Mouse (Mus musculus): ENCODE data around the gene Pitpnm1. TPM values are rescaled to one million over a fixed set of nuclear protein-coding genes. Genes with fewer than 3 reads are reported as not detected.
A peak's percentile ranks its signal among the peaks of the same experiment; 100 is the strongest.

Gene Pitpnm1
- total RNA-seq (2014; rRNA removed) (162 and 187 TPM in 2 replicates), polyA plus RNA-seq (2015; fragmentation: Nextera tagmentation; extraction: Ambion mirVana) (127 and 134 TPM in 2 replicates)

DNA sequence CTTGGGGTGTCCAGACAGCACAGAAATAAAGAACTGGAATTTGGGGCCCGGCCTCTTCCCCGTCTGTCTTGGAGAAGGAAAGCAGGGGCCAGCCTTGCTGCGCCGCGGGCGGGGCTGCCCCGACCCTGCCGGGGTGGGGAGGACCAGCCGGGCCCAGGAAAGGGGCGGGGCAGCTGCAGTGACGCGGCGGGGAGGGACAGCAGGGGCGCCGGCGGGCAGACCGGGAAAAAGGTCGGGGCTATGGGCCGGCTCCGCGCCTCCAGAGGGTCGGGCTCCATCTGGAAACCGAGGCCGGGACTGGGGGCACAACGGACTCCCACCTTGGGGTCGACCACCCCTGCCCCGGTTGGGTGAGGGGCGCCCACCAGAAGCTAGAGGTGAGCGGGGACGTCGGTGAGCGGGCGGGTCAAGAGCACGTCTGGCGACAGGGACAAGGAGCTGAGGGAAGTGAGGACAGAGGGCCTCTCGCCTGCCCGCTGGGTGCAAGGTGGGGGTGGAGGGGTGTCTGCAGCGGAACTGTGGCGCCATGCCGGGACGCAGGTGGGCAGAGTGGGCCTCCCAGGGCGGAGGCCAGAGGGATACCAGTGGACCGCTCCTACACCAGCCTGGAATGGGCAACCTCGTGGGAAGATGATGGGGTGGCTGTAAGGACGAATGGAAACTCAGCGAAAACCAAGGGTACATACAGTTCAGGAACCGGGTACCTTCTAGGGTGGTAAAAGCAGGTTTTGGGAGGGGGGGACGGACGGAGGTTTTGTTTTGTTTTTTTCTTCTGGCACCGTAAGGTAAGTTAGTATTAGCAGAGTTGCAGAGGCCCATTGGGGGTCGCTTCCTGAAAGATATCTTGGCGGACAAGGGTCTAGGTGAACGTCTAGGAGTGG lies at the start of gene Pitpnm1:
Gene Pitpnm1, plus strand, starts transcription at position 162 of the 881 bp plus-strand sequence.
- peak within 1 kb of the TSS; percentile 72 for H3K27ac ChIP-seq (ENCODE audit: low read depth, low read length)
- DNase-seq (ENCODE audit: low spot score) (no peak), ATAC-seq (ENCODE audit: low FRiP score) (no peak)
- H3K4me3 ChIP-seq (ENCODE audit: low read depth, low read length), result peak within 1 kb of the TSS; percentile 53
- peaks cover 28% of the 10 kb centered on the region; the same call in 1 of the 2 replicates for H3K4me1 ChIP-seq (ENCODE audit: insufficient read depth, low read length)
- TF ChIP-seq CTCF (IDR thresholded peaks at IDR 0.05), result no peak
- peak within 1 kb of the TSS; percentile 70 for H3K4me2 ChIP-seq (ENCODE audit: low read depth, low read length, poor library complexity, severe bottlenecking)
- no peaks in the 10 kb centered on the region for H3K9me3 ChIP-seq (ENCODE audit: low read length)
- 2% methylated on average over 51 of the region's 53 CpGs for WGBS
- H3K27me3 ChIP-seq (ENCODE audit: insufficient read depth, low read length), result no peaks in the 10 kb centered on the region
- H3K9ac ChIP-seq (replicated peaks; ENCODE audit: low read length, poor library complexity, severe bottlenecking), result peak within 1 kb of the TSS; percentile 66
- peaks cover 15% of the 10 kb centered on the region for H3K36me3 ChIP-seq (ENCODE audit: insufficient read depth, low read length)

DNA sequence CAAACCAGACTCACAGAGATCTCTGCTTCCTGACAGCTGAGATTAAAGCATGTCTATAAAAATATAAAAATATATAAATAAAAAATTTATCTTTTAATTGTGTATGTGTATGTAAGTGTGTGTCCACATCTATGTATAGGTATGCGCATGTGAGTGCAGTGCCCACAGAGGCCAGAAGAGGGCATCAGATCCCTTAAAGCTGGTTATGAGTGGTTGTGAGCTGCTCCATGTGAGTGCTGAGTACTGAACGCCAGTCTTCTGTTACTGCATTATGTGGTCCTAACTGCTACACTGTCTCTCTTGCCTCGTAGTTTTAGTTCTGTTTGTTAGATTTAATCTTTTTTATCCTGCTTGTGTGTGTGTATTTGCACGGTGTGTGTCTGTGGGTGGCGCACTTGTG lies 48.8 kb upstream of the Pitpnm1 start:
- no peaks in the 10 kb centered on the region for H3K36me3 ChIP-seq (ENCODE audit: insufficient read depth, low read length)
- no peaks in the 10 kb centered on the region for H3K9me3 ChIP-seq (ENCODE audit: low read length)
- no peaks in the 10 kb centered on the region for H3K27me3 ChIP-seq (ENCODE audit: insufficient read depth, low read length)
- ATAC-seq (ENCODE audit: low FRiP score) (no peak), DNase-seq (ENCODE audit: low spot score) (no peak)
- no peaks in the 10 kb centered on the region for H3K4me1 ChIP-seq (ENCODE audit: insufficient read depth, low read length)
- WGBS, result 90% methylated on average over 5 of the region's 5 CpGs
- peak; percentile 16; the same call in 1 of the 2 replicates for TF ChIP-seq CTCF (IDR thresholded peaks at IDR 0.05)
- H3K4me3 ChIP-seq (ENCODE audit: low read depth, low read length), result no peak overlapping the region
- H3K9ac ChIP-seq (replicated peaks; ENCODE audit: low read length, poor library complexity, severe bottlenecking), result no peak overlapping the region
- H3K27ac ChIP-seq (ENCODE audit: low read depth, low read length), result no peak overlapping the region
- H3K4me2 ChIP-seq (ENCODE audit: low read depth, low read length, poor library complexity, severe bottlenecking), result no peak overlapping the region

DNA sequence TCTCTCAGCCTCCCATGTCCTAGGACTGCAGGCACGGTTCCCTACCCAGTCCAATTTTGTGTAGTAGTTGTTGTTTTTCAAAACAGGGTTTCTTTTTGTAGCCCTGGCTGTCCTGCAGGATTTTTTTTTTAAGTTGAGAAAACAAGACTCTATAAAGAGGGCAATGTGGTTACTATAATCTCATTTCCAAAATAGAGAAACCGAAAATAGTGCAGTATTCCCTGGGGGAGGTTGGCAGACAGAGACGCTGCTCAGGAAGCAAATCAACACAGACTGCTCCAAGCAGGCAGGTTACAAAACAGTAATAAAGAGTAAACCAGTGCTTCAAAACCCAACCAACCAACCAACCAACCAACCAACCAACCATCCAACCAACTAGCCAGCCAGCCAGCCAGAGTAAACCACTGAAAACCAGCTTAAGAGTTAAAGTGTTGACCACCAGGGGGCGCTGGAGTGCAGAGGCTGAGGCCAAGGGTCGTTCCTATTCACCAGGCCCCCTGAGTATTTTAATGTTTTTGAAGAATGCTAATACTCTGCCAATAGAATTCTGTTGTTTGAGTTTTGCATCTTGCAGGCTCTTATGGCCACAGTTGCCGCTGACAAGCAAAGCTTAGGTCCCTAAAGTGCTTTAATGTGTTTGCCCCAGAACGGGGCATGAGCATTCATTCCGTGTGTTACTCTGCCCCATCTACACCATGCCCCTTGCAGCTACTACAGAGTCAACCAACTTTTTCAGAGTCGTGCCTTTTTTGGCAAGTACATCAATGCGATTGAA lies 47.9 kb upstream of the Pitpnm1 start:
- Histone ChIP-seq H3K27ac (ENCODE audit: low read depth, low read length) (no peak overlapping the region), H3K4me1 (ENCODE audit: insufficient read depth, low read length) (no peaks in the 10 kb centered on the region), H3K4me3 (ENCODE audit: low read depth, low read length) (no peak overlapping the region), H3K9ac (replicated peaks; ENCODE audit: low read length, poor library complexity, severe bottlenecking) (no peak overlapping the region), H3K4me2 (ENCODE audit: low read depth, low read length, poor library complexity, severe bottlenecking) (no peak overlapping the region), H3K27me3 (ENCODE audit: insufficient read depth, low read length) (no peaks in the 10 kb centered on the region), H3K36me3 (ENCODE audit: insufficient read depth, low read length) (no peaks in the 10 kb centered on the region), H3K9me3 (ENCODE audit: low read length) (no peaks in the 10 kb centered on the region)
- TF ChIP-seq CTCF (IDR thresholded peaks at IDR 0.05), result peak; percentile 76
- ATAC-seq (ENCODE audit: low FRiP score) (no peak), DNase-seq (ENCODE audit: low spot score) (peak; percentile 38)
- WGBS, result 53% methylated on average over 10 of the region's 10 CpGs

DNA sequence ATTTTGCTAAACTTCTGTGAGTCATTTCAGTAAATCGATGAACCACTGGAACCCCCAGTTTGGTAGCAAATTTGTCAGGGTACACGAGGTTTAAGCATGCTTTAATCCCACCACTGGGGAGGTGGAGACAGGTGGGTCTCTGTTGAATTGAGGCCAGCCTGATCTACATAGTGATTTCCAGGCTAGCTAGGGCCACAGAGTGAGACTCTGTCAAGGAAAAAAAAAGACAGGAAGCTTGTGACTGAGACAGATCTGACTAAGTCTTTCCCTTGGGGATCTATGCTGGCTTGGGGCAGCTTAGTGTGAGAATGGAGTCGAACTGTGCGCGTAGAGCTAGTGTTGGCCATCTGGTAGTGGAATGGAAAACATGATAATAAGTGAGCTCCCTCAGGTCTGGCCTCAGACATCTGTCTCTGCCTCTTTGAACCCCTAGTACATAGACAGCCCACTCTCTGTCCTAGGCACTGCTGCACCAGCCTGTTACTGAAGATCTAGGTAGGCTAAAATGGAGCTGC lies 47.2 kb upstream of the Pitpnm1 start:
- Histone ChIP-seq H3K36me3 (ENCODE audit: insufficient read depth, low read length) (no peaks in the 10 kb centered on the region), H3K4me3 (ENCODE audit: low read depth, low read length) (no peak overlapping the region), H3K27ac (ENCODE audit: low read depth, low read length) (no peak overlapping the region), H3K4me2 (ENCODE audit: low read depth, low read length, poor library complexity, severe bottlenecking) (no peak overlapping the region), H3K9me3 (ENCODE audit: low read length) (no peaks in the 10 kb centered on the region), H3K4me1 (ENCODE audit: insufficient read depth, low read length) (no peaks in the 10 kb centered on the region), H3K9ac (replicated peaks; ENCODE audit: low read length, poor library complexity, severe bottlenecking) (no peak overlapping the region), H3K27me3 (ENCODE audit: insufficient read depth, low read length) (no peaks in the 10 kb centered on the region)
- TF ChIP-seq CTCF (IDR thresholded peaks at IDR 0.05), result no peak
- DNase-seq (ENCODE audit: low spot score), result no peak
- no peak for ATAC-seq (ENCODE audit: low FRiP score)
- 56% methylated on average over 5 of the region's 5 CpGs for WGBS

DNA sequence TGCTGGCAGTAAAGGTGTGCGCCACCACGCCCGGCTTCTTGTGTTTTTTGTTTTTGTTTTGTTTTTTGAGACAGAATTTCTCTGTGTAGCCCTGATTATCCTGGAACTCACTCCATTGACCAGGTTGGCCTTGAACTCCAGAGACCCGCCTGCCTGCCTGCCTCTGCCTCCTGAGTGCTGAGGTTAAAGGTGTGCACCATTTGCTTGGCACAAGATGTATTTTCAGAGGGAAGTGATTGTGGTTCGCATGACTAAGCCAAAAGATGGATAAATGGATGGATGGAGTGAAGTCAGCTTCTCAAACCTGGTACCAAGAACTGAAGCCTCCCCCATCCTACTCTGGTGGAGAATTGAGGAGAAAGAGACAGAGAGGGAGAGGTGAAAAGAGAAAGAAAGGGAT lies 45.2 kb upstream of the Pitpnm1 start:
- DNase-seq (ENCODE audit: low spot score) (no peak), ATAC-seq (ENCODE audit: low FRiP score) (no peak)
- no peaks in the 10 kb centered on the region for H3K36me3 ChIP-seq (ENCODE audit: insufficient read depth, low read length)
- H3K27ac ChIP-seq (ENCODE audit: low read depth, low read length), result no peak overlapping the region
- no peak overlapping the region for H3K4me2 ChIP-seq (ENCODE audit: low read depth, low read length, poor library complexity, severe bottlenecking)
- no peak for TF ChIP-seq CTCF (IDR thresholded peaks at IDR 0.05)
- H3K4me3 ChIP-seq (ENCODE audit: low read depth, low read length), result no peak overlapping the region
- 88% methylated on average over 5 of the region's 5 CpGs for WGBS
- H3K9ac ChIP-seq (replicated peaks; ENCODE audit: low read length, poor library complexity, severe bottlenecking), result no peak overlapping the region
- no peaks in the 10 kb centered on the region for H3K27me3 ChIP-seq (ENCODE audit: insufficient read depth, low read length)
- no peaks in the 10 kb centered on the region for H3K9me3 ChIP-seq (ENCODE audit: low read length)
- no peaks in the 10 kb centered on the region for H3K4me1 ChIP-seq (ENCODE audit: insufficient read depth, low read length)
